Mouse (Mus musculus) ovary, postnatal 14 days (tissue): ENCODE data around the gene Hdgfl3.

ENCODE experiments used
- DNase-seq: peaks from one replicate; pipeline ENCODE4 v3.0.0; 2022; ENCODE audit warnings: low spot score

The Hdgfl3 gene

DNA sequence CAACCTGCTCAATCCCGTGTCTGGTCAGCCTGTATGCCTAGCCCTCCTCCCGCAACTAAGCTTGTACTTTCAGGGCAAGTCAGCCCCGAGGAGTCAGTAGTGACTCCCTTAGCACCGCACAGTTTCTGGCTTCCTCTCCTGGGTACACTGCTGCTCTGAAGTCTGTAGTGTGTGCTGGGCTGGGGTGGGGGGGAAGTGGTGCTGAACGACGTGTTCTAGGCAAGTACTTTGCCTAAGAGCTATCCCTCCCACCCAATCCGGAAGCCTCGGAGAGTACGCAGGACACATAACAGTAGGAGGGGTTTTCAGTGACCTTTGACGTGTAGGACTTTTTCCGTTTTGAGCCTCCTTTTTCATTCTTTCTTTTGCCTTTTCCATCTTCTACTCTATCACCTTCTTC lies 34.9 kb downstream of the Hdgfl3 start:
- no peak for DNase-seq

DNA sequence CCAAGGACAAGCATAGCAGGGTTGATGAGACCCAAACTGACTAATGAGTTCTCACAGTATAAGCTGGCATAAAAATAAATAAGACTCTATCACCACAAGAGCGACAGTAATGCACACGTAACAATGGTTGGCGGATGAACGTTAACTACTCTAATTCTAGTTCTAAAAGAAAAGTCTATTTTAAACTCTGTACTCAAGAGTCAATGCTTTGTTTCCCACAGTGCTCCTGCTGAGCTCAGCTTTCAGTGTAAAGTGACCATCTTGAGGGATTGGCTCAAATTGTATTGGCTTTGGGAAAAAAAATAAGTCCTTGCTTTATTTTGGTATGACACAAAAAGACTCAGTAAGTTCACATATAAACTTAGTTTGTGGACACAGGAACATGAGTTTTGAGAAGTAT lies 49.1 kb downstream of the Hdgfl3 start:
- no peak for DNase-seq

- peak; percentile 16 for DNase-seq
Measured at GRCm38 (mm10) chr7:81881600-81881999, 52.7 kb downstream of the Hdgfl3 start.

DNA sequence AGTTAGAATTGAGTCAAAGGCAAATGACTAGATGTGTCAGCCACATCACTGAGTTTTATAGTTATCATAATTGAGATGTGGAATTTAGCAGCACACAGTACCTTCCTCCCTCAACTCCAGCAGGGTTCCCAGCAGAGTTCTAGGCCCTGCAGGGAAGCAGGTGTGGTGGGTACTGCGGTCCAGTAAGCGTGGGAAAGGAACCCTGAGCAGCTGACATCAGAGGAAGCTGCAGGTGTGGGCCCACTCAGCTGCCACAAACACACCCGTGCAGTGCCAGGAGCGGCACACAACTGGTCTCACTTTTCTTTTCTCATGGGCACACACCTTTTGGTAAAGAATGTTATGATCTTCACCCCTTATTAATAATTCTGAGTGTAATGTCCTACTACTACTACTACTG lies 53.5 kb downstream of the Hdgfl3 start:
- DNase-seq, result no peak

- no peak for DNase-seq
Measured at GRCm38 (mm10) chr7:81880286-81880685, 54.0 kb downstream of the Hdgfl3 start.

- DNase-seq, result no peak
Measured at GRCm38 (mm10) chr7:81875372-81875771, 58.9 kb downstream of the Hdgfl3 start.

DNA sequence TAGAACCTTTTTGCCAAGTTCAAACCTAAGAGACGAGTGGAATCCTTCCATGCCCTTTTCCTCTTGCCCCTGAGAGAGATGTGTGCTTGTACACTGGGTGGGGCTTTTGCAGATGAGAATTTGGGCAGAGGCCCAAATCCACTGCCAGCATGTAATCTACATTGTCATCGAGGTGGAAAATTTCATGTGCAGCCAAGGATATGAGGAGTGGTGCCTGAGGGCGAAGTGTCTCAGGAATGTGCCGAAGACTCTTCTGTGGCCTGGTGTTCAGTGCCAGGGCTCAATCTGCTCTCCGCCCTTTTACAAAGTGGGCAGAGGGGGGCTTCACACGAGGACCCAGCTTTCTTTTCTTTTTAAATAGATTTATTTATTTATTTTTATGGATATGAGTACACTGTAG lies 59.6 kb downstream of the Hdgfl3 start:
- DNase-seq, result no peak

DNA sequence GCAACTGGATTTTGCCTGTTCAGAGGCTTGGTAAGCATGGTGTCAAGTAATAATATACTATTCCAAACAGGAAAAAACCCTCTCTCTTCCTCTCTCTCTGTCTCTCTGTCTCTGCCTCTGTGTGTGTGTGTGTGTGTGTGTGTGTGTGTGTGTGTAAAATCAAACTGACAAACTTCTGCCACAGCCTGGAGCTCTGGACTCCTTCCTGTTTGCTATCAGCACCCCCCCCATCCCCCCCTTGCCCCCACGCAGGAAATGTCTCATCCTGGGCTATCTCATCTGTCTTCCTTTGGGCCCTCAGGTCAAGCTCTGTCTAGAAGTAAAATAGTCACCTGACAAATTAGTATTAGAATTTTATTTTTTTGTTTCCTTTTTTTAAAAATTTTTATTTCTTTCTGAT lies 60.5 kb downstream of the Hdgfl3 start:
- DNase-seq, result no peak

- no peak for DNase-seq
Measured at GRCm38 (mm10) chr7:81872493-81873013, 61.7 kb downstream of the Hdgfl3 start.

- DNase-seq, result peak; percentile 67
Measured at GRCm38 (mm10) chr7:81868158-81868557, 66.1 kb downstream of the Hdgfl3 start.

- DNase-seq, result no peak
Measured at GRCm38 (mm10) chr7:81867231-81867930, 66.9 kb downstream of the Hdgfl3 start.

- no peak for DNase-seq
Measured at GRCm38 (mm10) chr7:81865937-81866336, 68.3 kb downstream of the Hdgfl3 start.

DNA sequence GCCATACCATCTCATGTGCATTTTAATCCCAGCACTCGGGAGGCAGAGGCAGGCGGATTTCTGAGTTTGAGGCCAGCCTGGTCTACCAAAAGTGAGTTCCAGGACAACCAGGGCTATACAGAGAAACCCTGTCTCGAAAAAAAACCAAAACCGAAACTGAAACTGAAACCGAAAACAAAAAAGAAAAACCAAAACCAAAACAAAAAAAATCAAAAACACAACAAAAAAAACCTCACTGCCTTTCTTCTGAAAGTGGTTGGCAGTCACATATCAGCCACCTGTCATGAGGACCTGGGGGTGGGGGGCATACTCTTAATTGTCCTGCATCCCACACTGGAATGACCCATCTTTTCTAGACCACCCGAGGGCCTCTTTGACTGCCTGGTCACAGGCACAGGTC lies 69.7 kb downstream of the Hdgfl3 start:
- no peak for DNase-seq

DNA sequence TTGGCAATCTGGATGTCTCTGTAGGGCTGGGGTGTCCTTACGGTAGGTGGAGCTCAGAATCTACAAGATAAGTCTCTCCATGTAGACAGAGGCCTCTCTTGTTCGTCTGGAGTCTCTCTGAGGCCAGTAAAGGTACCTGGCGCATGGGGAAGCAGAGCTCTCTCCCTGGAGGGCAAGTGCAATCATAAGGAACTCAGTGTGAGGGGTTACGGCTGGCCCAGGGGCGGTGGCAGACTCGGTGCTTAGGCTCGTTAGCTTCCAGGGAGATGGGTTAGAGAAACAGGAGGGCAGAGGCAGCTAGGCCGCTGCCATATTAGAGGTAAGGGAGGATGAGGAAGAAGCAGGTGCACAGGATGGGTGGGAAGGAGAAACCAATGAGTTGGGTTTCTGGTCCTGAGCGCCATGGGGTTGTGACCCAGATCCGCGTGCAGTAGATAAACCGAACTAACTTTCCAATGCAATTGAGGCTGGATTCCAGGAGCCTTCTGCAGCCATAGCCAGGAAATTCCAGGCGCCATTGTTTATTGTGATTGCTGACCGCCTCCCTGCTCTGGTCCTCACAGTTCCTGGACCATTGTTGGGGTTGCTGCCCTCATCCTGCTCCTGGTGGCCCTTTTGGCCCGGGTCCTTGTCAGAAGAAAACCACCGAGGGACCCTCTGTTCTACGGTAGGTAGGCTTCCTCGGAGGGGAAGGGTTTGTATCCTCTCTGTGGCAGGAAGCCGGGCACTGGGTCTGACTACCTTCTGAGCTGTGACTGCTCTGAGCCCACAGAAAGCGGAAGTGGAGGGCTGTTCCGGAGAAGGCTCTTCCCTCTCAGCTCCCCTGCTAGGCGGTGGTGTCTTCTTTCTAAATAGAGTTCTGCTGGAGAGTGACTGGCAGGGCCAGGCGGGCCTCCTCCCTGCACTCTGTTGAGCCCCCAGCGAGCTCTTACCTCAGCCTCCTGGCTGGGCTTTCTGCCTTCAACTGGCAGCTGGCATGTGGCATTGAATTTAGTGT lies 71.4 kb downstream of the Hdgfl3 start:
- no peak for DNase-seq

DNA sequence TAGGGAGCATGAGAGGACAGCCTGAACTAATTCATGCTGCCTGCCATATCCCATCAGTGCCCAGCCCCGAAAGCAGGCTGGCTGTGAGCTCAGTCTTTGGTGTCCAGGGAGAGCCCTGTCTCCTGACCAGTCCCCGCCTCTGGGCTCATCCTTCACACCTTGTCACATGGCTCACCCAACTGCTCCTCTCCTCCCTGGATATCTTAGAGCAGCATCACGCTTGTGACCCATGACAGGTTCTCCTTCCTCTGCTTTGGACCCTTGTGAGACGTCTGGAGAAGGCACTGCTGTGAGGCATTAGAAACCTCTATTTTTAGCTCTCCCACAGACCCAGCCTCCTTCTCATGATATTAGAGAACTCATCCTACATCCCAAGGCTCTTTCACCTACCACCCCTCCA lies 72.4 kb downstream of the Hdgfl3 start:
- DNase-seq, result no peak

DNA sequence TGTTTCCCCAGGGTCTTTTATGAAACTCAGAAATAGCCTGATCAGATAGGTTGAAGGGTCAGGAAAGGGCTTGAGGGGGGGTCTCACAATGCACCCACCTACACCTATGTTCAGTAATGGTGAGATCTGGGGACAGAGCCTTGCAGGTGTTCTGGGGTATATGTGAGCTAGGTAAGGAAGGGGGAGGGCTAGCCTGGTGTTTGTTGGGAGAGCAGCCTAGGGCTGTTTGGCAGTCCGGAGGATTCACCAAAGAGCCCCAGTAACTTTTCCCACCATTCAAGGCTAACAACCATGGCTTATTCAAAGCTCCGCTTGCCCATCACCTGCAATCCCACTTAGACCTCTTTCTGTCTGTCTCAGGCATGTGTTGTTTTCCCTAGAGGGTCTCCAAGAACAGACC lies 72.8 kb downstream of the Hdgfl3 start:
- DNase-seq, result no peak

GRCm38 (mm10) chr7:81860996-81861395 lies 73.3 kb downstream of the Hdgfl3 start:
- no peak for DNase-seq

DNA sequence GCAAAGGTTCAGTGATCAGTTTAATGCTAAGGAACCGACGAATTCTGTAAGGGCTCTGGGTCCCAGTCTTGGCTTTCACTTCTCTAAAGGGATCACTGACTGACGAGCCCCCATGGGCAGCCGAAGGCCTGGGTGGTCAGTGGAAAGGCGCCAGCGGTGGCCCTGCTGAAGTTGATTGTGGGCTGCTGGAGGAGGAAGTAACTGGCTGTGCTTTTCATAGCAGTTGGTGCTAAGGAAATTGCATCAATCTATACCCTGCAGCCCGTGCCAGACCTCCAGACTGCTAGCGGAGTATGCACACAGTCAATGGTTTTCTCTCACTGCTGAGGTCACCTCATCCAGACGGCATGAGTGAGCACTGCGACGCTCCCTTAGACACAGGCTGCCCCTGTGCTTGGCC lies 74.2 kb downstream of the Hdgfl3 start:
- no peak for DNase-seq

- DNase-seq, result no peak
Measured at GRCm38 (mm10) chr7:81858968-81859721, 75.1 kb downstream of the Hdgfl3 start, which contains the start of gene Tm6sf1. TSS of gene Tm6sf1 (plus strand) at chr7:81859001.

- DNase-seq, result no peak
Measured at GRCm38 (mm10) chr7:81858236-81858635, 76.0 kb downstream of the Hdgfl3 start.

DNA sequence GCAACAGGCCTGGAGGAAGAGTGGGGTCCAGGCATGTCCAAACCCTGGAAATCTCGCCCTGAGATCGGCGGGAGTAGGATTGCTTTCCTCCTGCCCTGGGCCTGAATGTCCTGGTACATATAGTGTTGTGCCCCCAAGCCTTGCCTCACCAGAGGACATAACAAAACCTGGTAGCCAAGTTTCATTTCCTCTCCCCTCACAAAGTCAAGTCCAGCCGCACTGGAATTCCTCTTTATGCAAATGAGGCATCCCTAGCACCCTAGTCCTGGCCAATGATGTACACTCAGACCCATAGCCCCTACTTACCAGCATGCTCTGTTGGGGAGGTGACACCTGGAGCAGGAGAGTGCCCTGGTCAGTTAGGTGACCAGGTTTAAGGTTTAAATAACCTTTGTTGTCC lies 78.1 kb downstream of the Hdgfl3 start:
- no peak for DNase-seq

DNA sequence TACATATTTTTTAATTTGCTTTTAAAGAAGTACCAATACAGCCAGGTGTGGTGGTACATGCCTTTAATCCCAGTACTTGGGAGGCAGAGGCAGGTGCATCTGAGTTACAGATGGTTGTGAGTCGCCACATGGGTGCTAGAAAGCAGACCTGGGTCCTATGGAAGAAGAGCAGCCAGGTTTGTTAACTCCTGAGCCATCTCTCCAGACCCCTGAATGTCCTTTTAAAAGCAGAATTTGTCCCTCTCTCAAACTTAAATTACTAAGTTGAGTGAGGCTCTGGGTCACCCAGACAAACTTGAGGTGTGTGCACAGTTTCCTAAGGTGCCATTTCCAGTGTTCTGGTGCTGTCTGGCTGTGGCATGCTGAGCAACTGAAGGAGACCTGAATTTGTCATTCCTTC lies 78.6 kb downstream of the Hdgfl3 start, which contains the start of gene Gm10160:
Gene Gm10160 (minus strand): TSS at position 101 of the 400 bp plus-strand sequence.
- no peak for DNase-seq
